Mouse (Mus musculus) gastrocnemius, adult 2 months (tissue): ENCODE measurements around the gene Med13l. TPM values are rescaled to one million over a fixed set of nuclear protein-coding genes. Genes with fewer than 3 reads are reported as not detected.

Source experiments
- DNase-seq: peaks from one replicate; pipeline ENCODE4 v3.0.0; 2022
- H3K27ac ChIP-seq: fragments of 200-600 bp; 2 replicates; pipeline ENCODE4 v1.8.1; 2022; ENCODE audit warnings: mild to moderate bottlenecking
- H3K4me3 ChIP-seq: fragments of 200-600 bp; 2 replicates; pipeline ENCODE4 v1.8.1; 2022; ENCODE audit warnings: mild to moderate bottlenecking, moderate library complexity
- CTCF ChIP-seq: fragments of 200-600 bp; IDR thresholded peaks from 2 replicates; pipeline ENCODE4 v1.8.1; 2022; ENCODE audit warnings: antibody characterized with exemption, mild to moderate bottlenecking, moderate library complexity
- intact Hi-C: fragments of 180-260 bp; cut with DNase I; formaldehyde crosslinking; loops from one replicate; pipeline ENCODE4 v1.15.1; 2025
- total RNA-seq, 2 experiments: library from RNA; stranded (reverse); gene quantifications; 2 replicates each; pipeline ENCODE4 v1.2.3; 2021

The Med13l gene
- total RNA-seq, 2 experiments from 2014 or later = 21.5 to 28.3 TPM

GRCm38 (mm10) chr5:118623797-118624196 is 63.3 kb downstream of the Med13l start:
- TF ChIP-seq CTCF = no peak
- H3K4me3 ChIP-seq = no peak overlapping the region
- no peak overlapping the region for H3K27ac ChIP-seq
- intact Hi-C loops = no loop called here
- DNase-seq = no peak

GRCm38 (mm10) chr5:118627630-118628029 is 67.2 kb downstream of the Med13l start:
- intact Hi-C loops = no loop called here
- DNase-seq = no peak

GRCm38 (mm10) chr5:118628211-118628610 is 67.7 kb downstream of the Med13l start:
- no peak for DNase-seq
- Histone ChIP-seq H3K4me3 (no peak overlapping the region), H3K27ac (no peak overlapping the region)
- TF ChIP-seq CTCF = no peak
- intact Hi-C loops = no loop called here

More at GRCm38 (mm10) chr5:118627630-118628029, 67.2 kb downstream of the Med13l start:
- Histone ChIP-seq H3K4me3 (no peak overlapping the region), H3K27ac (no peak overlapping the region)
- no peak for TF ChIP-seq CTCF

GRCm38 (mm10) chr5:118632346-118632745 is 71.9 kb downstream of the Med13l start:
- no peak for TF ChIP-seq CTCF
- no peak for DNase-seq
- Histone ChIP-seq H3K4me3 (no peak overlapping the region), H3K27ac (peak overlapping the region; percentile 62)
- intact Hi-C loops = no loop called here

GRCm38 (mm10) chr5:118633106-118633505 is 72.6 kb downstream of the Med13l start:
- no peak for DNase-seq
- intact Hi-C loops = no loop called here
- no peak for TF ChIP-seq CTCF
- peak overlapping the region; percentile 62 for H3K27ac ChIP-seq
- H3K4me3 ChIP-seq = no peak overlapping the region

- intact Hi-C loops = no loop called here
- peak overlapping the region; percentile 9; the same call in 1 of the 2 replicates for H3K4me3 ChIP-seq
- H3K27ac ChIP-seq = peak overlapping the region; percentile 67
- DNase-seq = peak; percentile 53
- no peak for TF ChIP-seq CTCF
These were observed 75.2 kb downstream of the Med13l start for GRCm38 (mm10) chr5:118635476-118636187.

GRCm38 (mm10) chr5:118636399-118637369 is 76.2 kb downstream of the Med13l start:
- no peak for TF ChIP-seq CTCF
- intact Hi-C loops = no loop called here
- DNase-seq = no peak

GRCm38 (mm10) chr5:118637931-118638330 is 77.5 kb downstream of the Med13l start:
- no peak overlapping the region for H3K27ac ChIP-seq
- no peak for DNase-seq
- no peak for TF ChIP-seq CTCF
- no peak overlapping the region for H3K4me3 ChIP-seq
- intact Hi-C loops = no loop called here

More at GRCm38 (mm10) chr5:118636399-118637369, 76.2 kb downstream of the Med13l start:
- no peak overlapping the region for H3K4me3 ChIP-seq
- H3K27ac ChIP-seq = peak overlapping the region; percentile 67; the same call in 1 of the 2 replicates

GRCm38 (mm10) chr5:118638534-118639109 is 78.1 kb downstream of the Med13l start:
- intact Hi-C loops = no loop called here
- no peak overlapping the region for H3K27ac ChIP-seq
- no peak for DNase-seq
- H3K4me3 ChIP-seq = no peak overlapping the region
- TF ChIP-seq CTCF = no peak

- no peak for DNase-seq
- no peak for TF ChIP-seq CTCF
- no peak overlapping the region for H3K27ac ChIP-seq
- intact Hi-C loops = no loop called here
- H3K4me3 ChIP-seq = no peak overlapping the region
These were observed 78.7 kb downstream of the Med13l start for GRCm38 (mm10) chr5:118639117-118639707.

GRCm38 (mm10) chr5:118644041-118644440 is 83.6 kb downstream of the Med13l start:
- intact Hi-C loops = no loop called here
- no peak overlapping the region for H3K4me3 ChIP-seq
- DNase-seq = no peak
- no peak overlapping the region; the same call in 1 of the 2 replicates for H3K27ac ChIP-seq
- no peak for TF ChIP-seq CTCF

- Histone ChIP-seq H3K27ac (peak overlapping the region; percentile 82), H3K4me3 (no peak overlapping the region)
- intact Hi-C loops = no loop called here
- no peak for TF ChIP-seq CTCF
- DNase-seq = no peak
These were observed 84.0 kb downstream of the Med13l start for GRCm38 (mm10) chr5:118644511-118644910.
